Mouse (Mus musculus) layer of hippocampus, adult 9-11 months (tissue): ENCODE results near the gene St3gal2.
"Not testable (repeated sequence)": the region's sequence is repeated elsewhere in the genome, so short reads cannot be mapped to it uniquely, and the experiment has no call there.

Experiments
- DNase-seq: peaks from one replicate; pipeline ENCODE4 v3.0.0; 2022

The St3gal2 gene

GRCm38 (mm10) chr8:110945716-110946115 is 26.0 kb downstream of the St3gal2 start:
- DNase-seq, result no peak

DNA sequence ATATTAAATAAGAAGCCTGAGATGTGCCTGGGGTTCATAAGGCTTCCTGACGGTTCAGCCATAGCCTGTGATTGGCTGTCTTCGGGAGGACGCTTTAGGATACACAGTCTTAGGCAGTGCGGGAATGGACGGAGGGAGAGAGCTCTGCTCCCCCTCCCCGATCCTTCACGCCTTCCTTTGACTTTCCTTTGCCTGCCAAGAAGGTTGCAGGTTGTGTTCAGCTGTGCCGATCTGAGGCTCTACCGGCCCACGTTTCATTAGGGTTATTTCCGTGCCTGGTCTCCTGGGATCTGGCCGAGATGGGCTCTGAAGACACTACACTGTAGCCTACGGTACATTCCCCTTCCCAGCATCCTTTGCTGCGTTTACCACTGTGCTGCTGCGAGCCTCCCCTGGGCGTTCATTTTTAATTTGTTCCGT is 30.4 kb downstream of the St3gal2 start:
- DNase-seq, result no peak

- no peak for DNase-seq
Measured at GRCm38 (mm10) chr8:110954776-110955175, 35.1 kb downstream of the St3gal2 start.

DNA sequence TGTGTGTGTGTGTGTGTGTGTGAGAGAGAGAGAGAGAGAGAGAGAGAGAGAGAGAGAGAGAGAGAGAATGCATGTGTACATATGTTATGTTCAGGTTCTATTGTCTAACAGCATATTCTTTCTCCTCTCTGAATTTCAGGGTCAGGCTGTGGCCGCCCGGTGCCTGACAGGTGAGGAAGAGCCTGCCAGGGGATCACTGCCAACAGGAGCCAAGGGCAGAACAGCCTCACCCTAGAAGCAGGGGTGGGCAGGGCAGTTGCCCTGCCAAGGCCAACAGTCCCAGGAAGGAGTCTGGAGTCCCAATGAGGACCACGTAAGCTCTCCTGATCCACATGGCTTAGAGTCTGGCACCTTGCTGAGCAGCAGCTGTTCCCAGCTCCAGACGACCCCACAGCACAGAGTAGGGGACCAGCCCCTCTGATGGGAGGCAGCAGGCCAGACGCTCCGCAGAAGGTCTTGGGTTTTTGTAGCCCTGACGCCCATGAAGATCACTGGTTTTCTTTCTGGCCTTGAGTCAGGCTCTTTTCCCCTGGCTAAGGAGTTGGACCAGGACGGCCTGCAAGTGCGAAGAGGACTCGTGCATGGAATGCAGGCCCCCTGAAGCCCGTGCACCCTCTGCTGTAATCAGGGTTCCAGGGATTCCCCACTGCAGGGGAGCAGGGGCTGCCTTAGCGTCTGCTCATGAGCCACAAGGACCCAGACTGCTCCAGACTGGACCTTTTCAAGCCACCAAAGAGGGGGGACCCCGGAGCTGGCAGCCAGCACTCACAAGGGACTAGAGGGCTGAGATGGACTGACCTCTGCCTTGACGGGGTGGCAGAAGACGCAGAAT is 37.1 kb downstream of the St3gal2 start:
- DNase-seq, result no peak

- no peak for DNase-seq
Measured at GRCm38 (mm10) chr8:110957471-110957870, 37.7 kb downstream of the St3gal2 start.

DNA sequence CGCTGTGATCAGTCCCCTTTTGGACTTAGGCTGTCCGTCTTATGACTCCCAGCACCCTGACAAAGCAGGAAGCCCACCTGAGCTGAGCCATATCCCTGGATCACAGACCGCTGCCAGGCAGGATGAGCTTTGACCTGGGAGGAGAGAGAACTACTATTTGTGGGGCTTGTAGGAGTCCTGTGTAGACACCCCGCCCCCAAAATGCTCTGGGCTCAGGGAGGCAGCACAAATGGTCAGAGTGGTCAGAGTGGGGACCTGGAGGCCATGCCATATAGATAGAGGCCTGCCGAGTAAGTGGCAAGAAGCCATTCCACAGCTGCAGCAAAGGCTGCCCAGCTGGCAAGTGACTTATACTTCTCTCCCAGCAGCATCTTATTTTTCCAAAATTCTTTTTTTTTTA is 38.4 kb downstream of the St3gal2 start:
- no peak for DNase-seq

DNA sequence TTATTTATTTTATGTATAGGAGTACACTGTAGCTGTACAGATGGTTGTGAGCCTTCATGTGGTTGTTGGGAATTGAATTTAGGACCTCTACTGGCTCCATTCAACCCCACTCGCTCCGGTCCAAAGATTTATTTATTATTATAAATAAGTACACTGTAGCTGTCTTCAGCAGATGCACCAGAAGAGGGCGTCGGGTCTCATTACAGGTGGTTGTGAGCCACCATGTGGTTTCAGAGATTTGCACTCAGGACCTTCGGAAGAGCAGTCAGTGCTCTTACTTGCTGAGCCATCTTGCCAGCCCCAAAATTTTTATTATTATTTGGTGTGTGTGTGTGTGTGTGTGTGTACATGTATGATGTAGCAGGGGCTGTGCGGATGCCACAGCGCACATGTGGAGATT is 38.8 kb downstream of the St3gal2 start:
- DNase-seq, result not testable (repeated sequence)

- DNase-seq, result peak; percentile 68
Measured at GRCm38 (mm10) chr8:110959071-110959780, 39.5 kb downstream of the St3gal2 start.

GRCm38 (mm10) chr8:110959906-110960305 is 40.2 kb downstream of the St3gal2 start:
- no peak for DNase-seq

- DNase-seq, result no peak
Measured at GRCm38 (mm10) chr8:110963051-110963450, 43.3 kb downstream of the St3gal2 start.

GRCm38 (mm10) chr8:110964666-110965065 is 44.9 kb downstream of the St3gal2 start:
- DNase-seq, result no peak

- DNase-seq, result peak; percentile 68
Measured at GRCm38 (mm10) chr8:110965594-110965993, 45.9 kb downstream of the St3gal2 start.

GRCm38 (mm10) chr8:110966586-110966985 is 46.9 kb downstream of the St3gal2 start:
- DNase-seq, result no peak

DNA sequence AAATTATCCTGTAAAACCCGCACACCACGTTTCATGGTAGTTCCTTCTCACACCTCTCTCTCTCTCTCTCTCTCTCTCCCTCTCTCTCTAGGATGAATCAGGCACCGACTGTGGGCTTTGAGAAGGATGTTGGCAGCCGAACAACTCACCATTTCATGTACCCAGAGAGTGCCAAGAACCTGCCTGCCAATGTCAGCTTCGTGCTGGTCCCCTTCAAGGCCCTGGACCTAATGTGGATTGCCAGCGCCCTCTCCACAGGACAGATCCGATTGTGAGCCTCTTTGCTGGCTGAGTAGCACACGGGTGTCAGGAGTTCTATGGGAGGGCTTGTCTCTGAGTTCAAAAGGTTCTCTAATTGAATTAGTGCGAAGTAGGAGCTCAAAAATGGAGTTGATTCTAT is 47.6 kb downstream of the St3gal2 start:
- no peak for DNase-seq

DNA sequence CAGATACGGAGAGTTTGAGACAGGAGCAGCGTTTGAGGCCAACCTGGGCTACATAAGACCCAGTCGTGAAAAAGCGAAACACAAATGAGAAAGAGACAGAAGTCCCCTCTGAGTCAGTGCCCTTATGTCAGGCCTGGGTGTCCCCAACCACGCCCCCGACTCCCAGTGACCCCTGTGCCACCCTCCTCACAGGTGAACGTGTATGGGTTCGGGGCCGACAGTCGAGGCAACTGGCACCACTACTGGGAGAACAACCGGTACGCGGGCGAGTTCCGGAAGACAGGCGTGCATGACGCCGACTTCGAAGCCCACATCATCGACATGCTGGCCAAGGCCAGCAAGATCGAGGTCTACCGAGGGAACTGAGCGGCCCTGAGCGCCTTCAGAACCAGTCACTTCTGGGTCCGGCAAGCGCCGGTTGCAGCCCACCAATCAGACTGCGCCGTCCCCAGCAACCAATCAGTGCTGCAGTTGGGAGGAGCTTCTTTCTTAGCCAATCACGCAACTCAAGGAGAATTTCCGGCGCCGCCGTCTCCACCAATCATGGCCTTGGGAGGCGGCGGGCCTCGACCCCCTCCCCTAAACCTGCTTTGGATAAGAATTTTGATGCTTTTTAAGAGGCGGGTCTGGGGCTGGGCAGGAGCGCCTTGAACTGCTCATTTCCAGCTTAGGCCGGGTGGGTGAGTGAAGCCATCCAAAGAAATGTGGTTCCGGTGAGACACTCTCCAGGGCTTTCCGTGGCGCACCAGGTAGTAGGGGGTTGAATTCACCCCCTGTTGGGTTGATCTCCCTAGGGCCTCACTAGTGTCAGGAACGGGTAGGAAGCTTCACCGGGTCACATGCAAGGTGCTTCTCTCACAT is 50.4 kb downstream of the St3gal2 start:
- DNase-seq, result peak; percentile 96

- not testable (repeated sequence) for DNase-seq
Measured at GRCm38 (mm10) chr8:110976532-110976931, 56.8 kb downstream of the St3gal2 start.

- not testable (repeated sequence) for DNase-seq
Measured at GRCm38 (mm10) chr8:110977987-110978386, 58.3 kb downstream of the St3gal2 start.

- no peak for DNase-seq
Measured at GRCm38 (mm10) chr8:110981304-110981703, 61.6 kb downstream of the St3gal2 start.

DNA sequence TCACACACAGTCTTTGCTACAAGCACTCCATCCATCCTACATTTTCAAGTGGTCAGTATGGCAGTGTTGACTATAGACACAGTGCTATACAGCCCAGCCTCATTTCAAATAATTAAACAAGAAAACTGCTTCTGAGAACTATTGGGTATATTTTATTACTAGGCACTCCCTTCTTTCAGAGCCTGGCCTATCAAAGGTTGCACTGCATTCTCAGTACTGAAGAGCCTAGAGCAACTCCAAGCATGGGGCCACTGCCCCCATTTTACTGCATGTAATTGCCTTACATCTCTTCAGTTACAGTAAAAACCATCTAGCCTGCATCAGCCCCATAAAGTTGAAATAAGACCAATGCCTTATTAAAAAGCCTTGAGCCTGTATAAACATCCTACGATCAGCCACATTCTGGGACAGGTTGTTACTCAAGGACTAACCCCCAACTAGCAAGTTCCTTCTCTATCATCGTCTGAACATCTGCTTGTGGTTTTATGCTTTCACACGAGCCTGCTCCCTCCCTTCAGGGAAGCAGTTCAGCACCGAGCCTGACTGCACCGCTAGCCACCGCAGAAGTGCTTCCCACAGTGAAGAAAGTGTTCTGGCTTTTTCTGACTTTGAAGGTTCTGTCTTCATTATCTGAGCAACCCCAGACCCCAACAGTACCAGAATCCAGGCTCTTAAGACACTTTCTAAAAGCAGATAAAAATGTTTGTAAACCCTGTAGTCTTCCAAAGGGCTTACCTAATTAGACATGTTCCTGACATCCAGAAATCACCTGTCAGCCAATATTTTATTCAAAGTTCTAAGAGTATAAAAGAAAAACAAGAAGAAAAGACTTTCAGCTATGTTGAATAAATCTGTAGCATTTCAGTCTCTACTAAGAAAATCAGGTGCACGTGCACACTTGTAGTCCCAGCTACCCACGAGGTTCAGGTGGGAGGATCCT is 68.4 kb downstream of the St3gal2 start:
- no peak for DNase-seq

DNA sequence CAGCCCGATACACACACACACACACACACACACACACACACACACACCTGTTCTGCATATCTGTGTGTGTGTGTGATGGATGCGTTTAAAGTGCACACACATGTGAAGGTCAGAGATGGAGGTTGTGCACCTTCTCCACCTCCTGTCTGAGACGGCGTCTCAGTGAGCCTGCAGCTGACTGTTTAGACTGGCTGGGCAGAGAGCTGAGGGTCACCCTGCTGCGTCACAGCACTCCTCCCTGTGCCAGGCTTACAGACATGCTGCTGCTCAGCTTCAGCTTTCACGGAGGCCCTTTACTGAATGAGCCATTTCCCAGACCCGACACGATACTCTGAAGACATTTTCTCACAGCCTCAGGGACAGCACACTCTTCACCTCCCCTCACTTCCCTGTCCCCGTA is 70.3 kb downstream of the St3gal2 start:
- no peak for DNase-seq

GRCm38 (mm10) chr8:110996641-110997430 is 77.1 kb downstream of the St3gal2 start:
- DNase-seq, result no peak
